Mouse (Mus musculus) stomach, postnatal 0 days (tissue): ENCODE results near the gene Glp2r.

Experiments
- CTCF ChIP-seq: IDR thresholded peaks from 2 replicates; pipeline ENCODE4 v1.5.1; 2016; ENCODE audit warnings: antibody characterized with exemption, low read depth, mild to moderate bottlenecking, moderate library complexity
- EP300 ChIP-seq: optimal IDR thresholded peaks from 2 replicates; pipeline ENCODE3; 2016; ENCODE audit warnings: antibody characterized with exemption

- TF ChIP-seq CTCF = no peak
- TF ChIP-seq EP300 = no peak
Measured at GRCm38 (mm10) chr11:67622340-67622739, 148.6 kb downstream of the Glp2r start.
